Mouse (Mus musculus) stomach, postnatal 0 days (tissue): ENCODE data around the gene Gapvd1. TPM values are rescaled to one million over a fixed set of nuclear protein-coding genes. Genes with fewer than 3 reads are reported as not detected.

Experiments used
- ATAC-seq: fragments of 200-750 bp; cut with Nextera tagmentation; 2 replicates; pipeline ENCODE4 v1.8.0; 2017; ENCODE audit not compliant: low FRiP score, low TSS enrichment
- DNase-seq: peaks from one replicate; pipeline ENCODE4 v3.0.0-alpha.2; 2016; ENCODE audit warnings: low spot score
- H3K27ac ChIP-seq: fragments of 300-500 bp; sonication (generic); replicated peaks from 2 replicates; pipeline ENCODE4 v1.5.1; 2014; ENCODE audit warnings: mild to moderate bottlenecking, control low read depth
- H3K27me3 ChIP-seq: fragments of 300-500 bp; sonication (generic); 2 replicates; pipeline ENCODE4 v1.6.1; 2014; ENCODE audit warnings: low read length; ENCODE audit not compliant: control insufficient read depth, insufficient read depth
- H3K36me3 ChIP-seq: fragments of 300-500 bp; sonication (generic); 2 replicates; pipeline ENCODE4 v1.6.1; 2014; ENCODE audit warnings: low read length, mixed read lengths; ENCODE audit not compliant: control insufficient read depth, insufficient read depth
- H3K4me1 ChIP-seq: fragments of 300-500 bp; sonication (generic); replicated peaks from 2 replicates; pipeline ENCODE4 v1.6.1; 2014; ENCODE audit warnings: antibody characterized with exemption; ENCODE audit not compliant: control insufficient read depth, insufficient read depth
- H3K4me2 ChIP-seq: fragments of 300-500 bp; sonication (generic); replicated peaks from 2 replicates; pipeline ENCODE4 v1.6.1; 2014; ENCODE audit warnings: low read depth, mild to moderate bottlenecking, control low read depth, moderate library complexity
- H3K4me3 ChIP-seq: fragments of 300-500 bp; sonication (generic); 2 replicates; pipeline ENCODE4 v1.5.1; 2014; ENCODE audit warnings: low read depth, low read length, control low read depth
- H3K9ac ChIP-seq: fragments of 300-500 bp; sonication (generic); 2 replicates; pipeline ENCODE4 v1.6.1; 2014; ENCODE audit warnings: mild to moderate bottlenecking, low read length, control low read depth, mixed read lengths
- H3K9me3 ChIP-seq: fragments of 300-500 bp; sonication (generic); 2 replicates; pipeline ENCODE4 v1.6.1; 2016; ENCODE audit warnings: low read length; ENCODE audit not compliant: control insufficient read depth
- CTCF ChIP-seq: IDR thresholded peaks from 2 replicates; pipeline ENCODE4 v1.5.1; 2016; ENCODE audit warnings: antibody characterized with exemption, low read depth, mild to moderate bottlenecking, moderate library complexity
- EP300 ChIP-seq: optimal IDR thresholded peaks from 2 replicates; pipeline ENCODE3; 2016; ENCODE audit warnings: antibody characterized with exemption
- WGBS: fragments of 180-500 bp; shearing (Covaris S2); extraction: QIAGEN DNeasy Blood & Tissue Kit; methylation state at CpG from one replicate; pipeline ENCODE4 v1.1.7; 2014; 5-methylcytosine and 5-hydroxymethylcytosine counted together
- polyA plus RNA-seq: library from polyadenylated mRNA; unstranded; fragments of >200 nt; fragmentation: Nextera tagmentation; extraction: Ambion mirVana; gene quantifications from 2 replicates; pipeline ENCODE4 v1.2.1, GENCODE M21; 2015

Gapvd1 gene
- polyA plus RNA-seq, 1 experiment from 2014 or later: 40.9 TPM

GRCm38 (mm10) chr2:34753811-34754550 lies 1.1 kb downstream of the Gapvd1 start:
- TF ChIP-seq EP300: no peak
- peak; percentile 30; the same call in 1 of the 2 replicates for TF ChIP-seq CTCF
- Histone ChIP-seq H3K4me3 (peak overlapping the region; percentile 85), H3K4me2 (peak overlapping the region; percentile 69), H3K27ac (peak overlapping the region; percentile 95), H3K9ac (peak overlapping the region; percentile 97), H3K27me3 (no peaks in the 10 kb centered on the region), H3K36me3 (no peaks in the 10 kb centered on the region), H3K4me1 (no peaks in the 10 kb centered on the region), H3K9me3 (no peaks in the 10 kb centered on the region)
- DNase-seq (peak; percentile 93), ATAC-seq (peak; percentile 96)
- 0% methylated on average over 75 of the region's 106 CpGs for WGBS

GRCm38 (mm10) chr2:34750245-34750644 lies 4.8 kb downstream of the Gapvd1 start:
- Histone ChIP-seq H3K4me3 (no peak overlapping the region), H3K36me3 (no peaks in the 10 kb centered on the region), H3K4me1 (no peaks in the 10 kb centered on the region), H3K27ac (no peak overlapping the region), H3K27me3 (no peaks in the 10 kb centered on the region), H3K4me2 (no peak overlapping the region), H3K9ac (no peak overlapping the region), H3K9me3 (no peaks in the 10 kb centered on the region)
- WGBS: 68% methylated on average over 2 of the region's 2 CpGs
- DNase-seq (no peak), ATAC-seq (no peak)
- TF ChIP-seq CTCF (no peak), EP300 (no peak)

GRCm38 (mm10) chr2:34748479-34748878 lies 6.6 kb downstream of the Gapvd1 start:
- DNase-seq (no peak), ATAC-seq (no peak)
- Histone ChIP-seq H3K9me3 (no peaks in the 10 kb centered on the region), H3K27me3 (no peaks in the 10 kb centered on the region), H3K36me3 (no peaks in the 10 kb centered on the region), H3K27ac (no peak overlapping the region), H3K9ac (no peak overlapping the region), H3K4me1 (no peaks in the 10 kb centered on the region), H3K4me3 (no peak overlapping the region), H3K4me2 (no peak overlapping the region)
- TF ChIP-seq CTCF: no peak
- no peak for TF ChIP-seq EP300
- 79% methylated on average over 4 of the region's 4 CpGs for WGBS

GRCm38 (mm10) chr2:34745673-34746072 lies 9.4 kb downstream of the Gapvd1 start:
- ATAC-seq (no peak), DNase-seq (no peak)
- 77% methylated on average over 2 of the region's 2 CpGs for WGBS
- no peak overlapping the region for H3K4me2 ChIP-seq
- no peaks in the 10 kb centered on the region for H3K36me3 ChIP-seq
- TF ChIP-seq CTCF (no peak), EP300 (no peak)
- H3K27ac ChIP-seq: no peak overlapping the region
- H3K9me3 ChIP-seq: no peaks in the 10 kb centered on the region
- H3K4me3 ChIP-seq: no peak overlapping the region
- H3K9ac ChIP-seq: no peak overlapping the region
- H3K4me1 ChIP-seq: no peaks in the 10 kb centered on the region
- H3K27me3 ChIP-seq: no peaks in the 10 kb centered on the region

- no peaks in the 10 kb centered on the region for H3K9me3 ChIP-seq
- no peak for TF ChIP-seq CTCF
- TF ChIP-seq EP300: no peak
- no peaks in the 10 kb centered on the region for H3K36me3 ChIP-seq
- H3K27me3 ChIP-seq: no peaks in the 10 kb centered on the region
- 91% methylated on average over 8 of the region's 8 CpGs for WGBS
- H3K9ac ChIP-seq: no peak overlapping the region
- no peak overlapping the region for H3K4me2 ChIP-seq
- H3K4me1 ChIP-seq: no peaks in the 10 kb centered on the region
- no peak for DNase-seq
- no peak overlapping the region for H3K27ac ChIP-seq
- ATAC-seq: no peak
- no peak overlapping the region for H3K4me3 ChIP-seq
These were observed 10.6 kb downstream of the Gapvd1 start for GRCm38 (mm10) chr2:34744476-34744875.

- Histone ChIP-seq H3K9ac (no peak overlapping the region), H3K27me3 (no peaks in the 10 kb centered on the region), H3K4me3 (no peak overlapping the region), H3K4me1 (no peaks in the 10 kb centered on the region), H3K27ac (no peak overlapping the region), H3K9me3 (no peaks in the 10 kb centered on the region), H3K36me3 (no peaks in the 10 kb centered on the region), H3K4me2 (no peak overlapping the region)
- 72% methylated on average over 8 of the region's 8 CpGs for WGBS
- no peak for TF ChIP-seq EP300
- TF ChIP-seq CTCF: no peak
- DNase-seq: no peak
- ATAC-seq: no peak
These were observed 12.4 kb downstream of the Gapvd1 start for GRCm38 (mm10) chr2:34742675-34743074.
